9 mouse cellular contexts compared by ENCODE assay signal in the genomic region with DNA sequence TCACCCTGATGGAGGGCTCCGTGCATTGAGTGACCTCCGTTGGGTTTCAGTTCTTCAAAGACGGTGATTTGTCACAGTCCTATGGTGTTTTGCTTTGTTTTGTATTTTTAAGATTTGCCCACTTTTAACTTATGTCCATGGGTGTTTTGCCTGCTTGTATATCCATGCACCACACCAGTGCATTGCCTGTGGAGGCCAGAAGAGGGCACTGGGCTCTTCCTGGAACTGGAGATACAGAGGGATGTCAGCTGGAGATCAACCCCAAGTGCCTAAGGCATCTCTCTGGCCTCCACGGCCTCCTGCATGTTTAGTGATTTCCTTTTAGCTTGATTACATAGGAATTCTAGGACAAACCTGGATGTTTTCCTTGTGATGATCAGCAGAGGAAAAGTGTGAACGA. TPM values are rescaled to one million over a fixed set of nuclear protein-coding genes. Genes with fewer than 3 reads are reported as not detected.
DNase-seq lines count a peak whose midpoint lies in the region; ATAC-seq and TF ChIP-seq lines count a peak whose summit lies in the region.
"Had no signal": no experiment of that assay in that cellular context is flagged by ENCODE, and none has a peak within 500 bp of the region (broad histone marks: within the 10 kb centered on the region; RNA-seq: fewer than 3 reads in every experiment).

No protein-coding gene starts in this region.

- 78% methylated on average over 5 of the region's 5 CpGs for WGBS in midbrain, postnatal 0 days
- WGBS in midbrain, embryonic 14.5 days = 84% methylated on average over 5 of the region's 5 CpGs

- H3K36me3 ChIP-seq in midbrain, postnatal 0 days (ENCODE audit: insufficient read depth, low read length) = no peaks in the 10 kb centered on the region
- H3K36me3 ChIP-seq in midbrain, embryonic 14.5 days (ENCODE audit: control insufficient read depth, insufficient read depth, low read length) = no peaks in the 10 kb centered on the region
- H3K36me3 ChIP-seq: midbrain, embryonic 12.5 days had no signal

- DNase-seq in embryo, embryonic 10.5 days (ENCODE audit: low spot score) = peak; percentile 41
- DNase-seq in embryo, embryonic 9.5 days (ENCODE audit: extremely low spot score) = no peak
- no peak for DNase-seq in midbrain, postnatal 0 days (ENCODE audit: low spot score)
- DNase-seq in midbrain, embryonic 14.5 days = no peak
- peak; percentile 20 for DNase-seq in skeletal muscle tissue, adult 2 months (ENCODE audit: low read depth, low spot score)
- DNase-seq in cerebellum, adult 18-20 months = no peak
- no peak for DNase-seq in gastrocnemius, postnatal 4 days (ENCODE audit: low spot score in 2 of 2)

- H3K9ac ChIP-seq in midbrain, postnatal 0 days (replicated peaks; ENCODE audit: low read length, poor library complexity, severe bottlenecking) = no peak overlapping the region
- H3K9ac ChIP-seq in midbrain, embryonic 14.5 days (replicated peaks; ENCODE audit: low read length) = no peak overlapping the region
- H3K9ac ChIP-seq: midbrain, embryonic 12.5 days had no signal

- no peak overlapping the region for H3K4me2 ChIP-seq in midbrain, postnatal 0 days (ENCODE audit: low read depth, low read length, poor library complexity, severe bottlenecking)
- no peak overlapping the region for H3K4me2 ChIP-seq in midbrain, embryonic 14.5 days (ENCODE audit: low read length)
- H3K4me2 ChIP-seq: midbrain, embryonic 12.5 days had no signal

- H3K27me3 ChIP-seq in midbrain, postnatal 0 days (ENCODE audit: insufficient read depth, low read length) = no peaks in the 10 kb centered on the region
- H3K27me3 ChIP-seq in midbrain, embryonic 14.5 days (ENCODE audit: control insufficient read depth, insufficient read depth, low read length) = no peaks in the 10 kb centered on the region
- H3K27me3 ChIP-seq: midbrain, embryonic 12.5 days had no signal

- H3K4me3 ChIP-seq in midbrain, postnatal 0 days (ENCODE audit: low read depth, low read length) = no peak overlapping the region
- H3K4me3 ChIP-seq in midbrain, embryonic 14.5 days (replicated peaks; ENCODE audit: low read depth, low read length) = no peak overlapping the region
- H3K4me3 ChIP-seq: midbrain, embryonic 12.5 days had no signal

- H3K9me3 ChIP-seq in midbrain, postnatal 0 days (ENCODE audit: low read length) = no peaks in the 10 kb centered on the region
- H3K9me3 ChIP-seq in midbrain, embryonic 14.5 days (ENCODE audit: control insufficient read depth, low read length) = no peaks in the 10 kb centered on the region
- H3K9me3 ChIP-seq: midbrain, embryonic 12.5 days had no signal

- peak; percentile 55 for TF ChIP-seq CTCF in midbrain, postnatal 0 days (IDR thresholded peaks at IDR 0.05)

- ATAC-seq in midbrain, postnatal 0 days (ENCODE audit: low FRiP score) = no peak
- ATAC-seq in midbrain, embryonic 14.5 days (ENCODE audit: low FRiP score, low TSS enrichment) = no peak
- ATAC-seq in granulocyte monocyte progenitor cell, adult 5-6 weeks (replicated peaks; ENCODE audit: poor library complexity, severe bottlenecking) = peak; percentile 28; the same call in 1 of the 2 replicates

- H3K27ac ChIP-seq in midbrain, postnatal 0 days (ENCODE audit: low read depth, low read length) = no peak overlapping the region
- no peak overlapping the region for H3K27ac ChIP-seq in midbrain, embryonic 14.5 days (replicated peaks; ENCODE audit: low read depth, low read length)
- H3K27ac ChIP-seq: midbrain, embryonic 12.5 days had no signal

- H3K4me1 ChIP-seq in midbrain, postnatal 0 days (ENCODE audit: insufficient read depth, low read length) = no peaks in the 10 kb centered on the region
- H3K4me1 ChIP-seq in midbrain, embryonic 14.5 days (ENCODE audit: control insufficient read depth, insufficient read depth, low read length) = no peaks in the 10 kb centered on the region
- H3K4me1 ChIP-seq: midbrain, embryonic 12.5 days had no signal

RNA-seq across cellular contexts. Expression of gene Tbc1d1, which starts 19.8 kb away (rescaled TPM):
- 11.3 and 11.8 TPM in 2 replicates for total RNA-seq in midbrain, postnatal 0 days (2014; rRNA removed)
- polyA plus RNA-seq in midbrain, postnatal 0 days (2015; fragmentation: Nextera tagmentation; extraction: Ambion mirVana) = 5.1 and 5.6 TPM in 2 replicates
- polyA plus RNA-seq in midbrain, embryonic 14.5 days (2014; fragmentation: Nextera tagmentation; extraction: Ambion mirVana) = 9.3 and 11.7 TPM in 2 replicates
- 17.5 and 18.5 TPM in 2 replicates for total RNA-seq in granulocyte monocyte progenitor cell, adult 5-6 weeks (2014; fragmentation: Nextera tagmentation)
- 33.6 and 34.7 TPM in 2 replicates for total RNA-seq in granulocyte monocyte progenitor cell, adult 5-6 weeks (2017)
- 10 to 100 TPM; 22.9 to 28.7 TPM for total RNA-seq in gastrocnemius, postnatal 4 days (2021)

RNA-seq across cellular contexts. Expression of gene Pgm2, which starts 43.6 kb away (rescaled TPM):
- 12.6 and 13.7 TPM in 2 replicates for total RNA-seq in midbrain, postnatal 0 days (2014; rRNA removed)
- 14.0 and 15.4 TPM in 2 replicates for polyA plus RNA-seq in midbrain, postnatal 0 days (2015; fragmentation: Nextera tagmentation; extraction: Ambion mirVana)
- 17.1 and 20.5 TPM in 2 replicates for polyA plus RNA-seq in midbrain, embryonic 14.5 days (2014; fragmentation: Nextera tagmentation; extraction: Ambion mirVana)
- total RNA-seq in granulocyte monocyte progenitor cell, adult 5-6 weeks (2014; fragmentation: Nextera tagmentation) = 35.1 and 37.2 TPM in 2 replicates
- 28.0 and 31.6 TPM in 2 replicates for total RNA-seq in granulocyte monocyte progenitor cell, adult 5-6 weeks (2017)
- total RNA-seq in gastrocnemius, postnatal 4 days (2021) = 10 to 100 TPM; 12.2 to 14.4 TPM

Comparison
In these comparisons a context has a peak if more than half of its experiments do, and no peak if none do; other contexts are left out.
1. DNase-seq: peak in embryo, embryonic 10.5 days (single experiment) and skeletal muscle tissue, adult 2 months (single experiment); none in embryo, embryonic 9.5 days (single experiment), midbrain, postnatal 0 days (single experiment), midbrain, embryonic 14.5 days (single experiment), cerebellum, adult 18-20 months (0 of 2) and gastrocnemius, postnatal 4 days (0 of 2).